Mouse (Mus musculus) Patski (cell line): ENCODE data around the gene Nudt1. TPM values are rescaled to one million over a fixed set of nuclear protein-coding genes. Genes with fewer than 3 reads are reported as not detected.

ENCODE experiments used
- ATAC-seq: fragments of 100-300 bp; one replicate; pipeline ENCODE4 v1.8.0; 2021
- CTCF ChIA-PET: fragments of 350-600 bp; sonication (Branson Sonifier 250); formaldehyde crosslinking; loops from one replicate; lab custom pipeline; 2022; ENCODE audit warnings: inconsistent platforms; lab: Charles Lee
- POLR2A ChIA-PET: fragments of 350-600 bp; sonication (Branson Sonifier 250); formaldehyde crosslinking; loops from one replicate; lab custom pipeline; 2022; ENCODE audit warnings: antibody characterized with exemption, inconsistent platforms; lab: Charles Lee
- DNase-seq: peaks from one replicate; pipeline ENCODE4 v3.0.0-alpha.2; 2011; ENCODE audit warnings: low read depth, low spot score
- H3K27me3 ChIP-seq: fragments of 371-371 bp; one replicate; pipeline ENCODE4 v1.5.1; 2021
- CTCF ChIP-seq: fragments of 100-300 bp; IDR thresholded peaks from one replicate; pipeline ENCODE4 v1.5.1; 2021
- in situ Hi-C: fragments of 300-500 bp; cut with MboI; formaldehyde crosslinking; loops from 3 replicates; pipeline ENCODE4 v1.11.1; 2018; ENCODE audit warnings: low pct_unique_long_range_greater_than_20kb, mixed read lengths
- polyA plus RNA-seq: library from polyadenylated mRNA; unstranded; gene quantifications from one replicate; pipeline ENCODE4 v1.2.3, GENCODE M21; 2021

Gene Nudt1
- polyA plus RNA-seq, 1 experiment from 2014 or later: 38.0 TPM

- in situ Hi-C loops: no loop called here
- POLR2A ChIA-PET: no interaction called here
- CTCF ChIA-PET: no interaction called here
- H3K27me3 ChIP-seq: no peaks in the 10 kb centered on the region
- ATAC-seq (no peak), DNase-seq (no peak)
- TF ChIP-seq CTCF: no peak
These were observed 56.8 kb downstream of the Nudt1 start for GRCm38 (mm10) chr5:140378121-140378853.

- no peak for TF ChIP-seq CTCF
- CTCF ChIA-PET: interaction anchor here (0.8 to 1.5 kb wide), 2 partner anchors 22 to 32 kb away, joined by 3 read pairs; no protein-coding TSS in a partner anchor
These were observed 57.8 kb downstream of the Nudt1 start for GRCm38 (mm10) chr5:140379299-140379698.

GRCm38 (mm10) chr5:140381156-140381555 lies 59.7 kb downstream of the Nudt1 start:
- no peak for TF ChIP-seq CTCF
- ATAC-seq (no peak), DNase-seq (no peak)
- H3K27me3 ChIP-seq: no peaks in the 10 kb centered on the region
- ChIA-PET CTCF (interaction anchor here (1.1 to 1.3 kb wide), 2 partner anchors 24 to 45 kb away, joined by 3 to 6 read pairs; no protein-coding TSS in a partner anchor), POLR2A (interaction anchor here (0.6 to 2.0 kb wide), 2 partner anchors 23 to 541 kb away, joined by 4 to 5 read pairs; no protein-coding TSS in a partner anchor)
- in situ Hi-C loops: no loop called here

More at GRCm38 (mm10) chr5:140379299-140379698, 57.8 kb downstream of the Nudt1 start:
- POLR2A ChIA-PET: interaction anchor here (1.3 kb wide), 1 partner anchor 9 kb away, joined by 3 read pairs; no protein-coding TSS in a partner anchor
- no peak for DNase-seq
- in situ Hi-C loops: no loop called here
- no peak for ATAC-seq
- no peaks in the 10 kb centered on the region for H3K27me3 ChIP-seq

GRCm38 (mm10) chr5:140382688-140383087 lies 61.2 kb downstream of the Nudt1 start:
- no peak for TF ChIP-seq CTCF
- ATAC-seq: no peak
- POLR2A ChIA-PET: interaction anchor here (2.0 kb wide), 1 partner anchor 25 kb away, joined by 4 read pairs; no protein-coding TSS in a partner anchor
- CTCF ChIA-PET: interaction anchor here (2.0 to 2.2 kb wide), 2 partner anchors 14 to 46 kb away, joined by 8 read pairs; no protein-coding TSS in a partner anchor
- no peak for DNase-seq
- no peaks in the 10 kb centered on the region for H3K27me3 ChIP-seq
- in situ Hi-C loops: no loop called here

GRCm38 (mm10) chr5:140383559-140383958 lies 62.1 kb downstream of the Nudt1 start:
- POLR2A ChIA-PET: no interaction called here
- no peak for TF ChIP-seq CTCF
- DNase-seq: peak; percentile 74
- H3K27me3 ChIP-seq: no peaks in the 10 kb centered on the region
- in situ Hi-C loops: no loop called here
- peak; percentile 95 for ATAC-seq
- CTCF ChIA-PET: interaction anchor here (1.0 to 2.2 kb wide), 4 partner anchors 13 to 47 kb away, joined by 5 to 8 read pairs (median 7); no protein-coding TSS in a partner anchor

GRCm38 (mm10) chr5:140384462-140384861 lies 63.0 kb downstream of the Nudt1 start:
- no peaks in the 10 kb centered on the region for H3K27me3 ChIP-seq
- in situ Hi-C loops: no loop called here
- ChIA-PET CTCF (interaction anchor here (1.0 to 2.2 kb wide), 4 partner anchors 9 to 48 kb away, joined by 3 to 8 read pairs (median 6); no protein-coding TSS in a partner anchor), POLR2A (no interaction called here)
- ATAC-seq (no peak), DNase-seq (no peak)
- no peak for TF ChIP-seq CTCF

GRCm38 (mm10) chr5:140387236-140387635 lies 65.8 kb downstream of the Nudt1 start:
- CTCF ChIA-PET: interaction anchor here (1.6 to 1.7 kb wide), 2 partner anchors 9 to 56 kb away, joined by 5 to 7 read pairs; partner anchors contain the start of gene Mrm2

More at GRCm38 (mm10) chr5:140387236-140387635, 65.8 kb downstream of the Nudt1 start:
- in situ Hi-C loops: no loop called here
- no peaks in the 10 kb centered on the region for H3K27me3 ChIP-seq
- no peak for ATAC-seq
- no peak for DNase-seq
- POLR2A ChIA-PET: interaction anchor here (1.0 kb wide), 1 partner anchor 12 kb away, joined by 3 read pairs; no protein-coding TSS in a partner anchor
- TF ChIP-seq CTCF: no peak

Other genes starting within 250 kb of the Nudt1 start
- gene Mad1l1, start 104 bp upstream of the Nudt1 start, polyA plus RNA-seq: 30.0 TPM
- 13.1 TPM for gene Mrm2, start 10.2 kb downstream of the Nudt1 start, polyA plus RNA-seq
- 26.3 TPM for gene Snx8, start 67.6 kb downstream of the Nudt1 start, polyA plus RNA-seq
- 258 TPM for gene Eif3b, start 97.7 kb downstream of the Nudt1 start, polyA plus RNA-seq
- not detected for gene Gm4869, start 124.0 kb downstream of the Nudt1 start, polyA plus RNA-seq
- 33.2 TPM for gene Chst12, start 183.9 kb downstream of the Nudt1 start, polyA plus RNA-seq
- 1.4 TPM for gene Grifin, start 243.4 kb downstream of the Nudt1 start, polyA plus RNA-seq